Mouse (Mus musculus) G1E-ER4 (cell line): Measurements from ENCODE around the gene Fkbp6. TPM values are rescaled to one million over a fixed set of nuclear protein-coding genes. Genes with fewer than 3 reads are reported as not detected.

Source experiments
- GATA1 ChIP-seq: IDR thresholded peaks from one replicate; pipeline ENCODE4 v1.8.0; 2012; ENCODE audit warnings: low read length, inconsistent platforms
- polyA plus RNA-seq: library from polyadenylated mRNA; stranded (reverse); fragments of >175 nt; gene quantifications from 2 replicates; pipeline ENCODE4 v1.2.3, GENCODE M21; 2012

Fkbp6 gene
- polyA plus RNA-seq, 1 experiment: not detected

GRCm38 (mm10) chr5:135306321-135306965 lies 43.4 kb downstream of the Fkbp6 start:
- TF ChIP-seq GATA1: no peak

DNA sequence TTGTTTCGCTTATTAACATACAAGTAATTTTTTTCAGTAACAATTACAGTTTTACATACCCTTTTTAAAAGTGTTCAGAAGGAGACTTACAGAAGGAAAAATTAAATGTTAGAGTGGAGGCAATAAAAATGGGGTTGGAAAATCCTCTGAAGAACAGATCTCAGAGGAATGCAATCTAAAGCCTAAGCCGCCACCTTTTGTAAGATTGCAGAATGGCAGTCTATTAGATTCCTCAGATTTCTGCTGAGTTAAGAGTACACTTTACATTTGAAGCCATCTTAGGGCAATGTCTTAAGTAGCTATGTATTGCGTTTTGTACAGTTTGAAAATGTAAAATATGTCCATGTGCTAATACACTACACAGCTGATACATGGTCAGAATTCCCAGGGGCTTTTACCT lies 47.4 kb downstream of the Fkbp6 start:
- no peak for TF ChIP-seq GATA1

DNA sequence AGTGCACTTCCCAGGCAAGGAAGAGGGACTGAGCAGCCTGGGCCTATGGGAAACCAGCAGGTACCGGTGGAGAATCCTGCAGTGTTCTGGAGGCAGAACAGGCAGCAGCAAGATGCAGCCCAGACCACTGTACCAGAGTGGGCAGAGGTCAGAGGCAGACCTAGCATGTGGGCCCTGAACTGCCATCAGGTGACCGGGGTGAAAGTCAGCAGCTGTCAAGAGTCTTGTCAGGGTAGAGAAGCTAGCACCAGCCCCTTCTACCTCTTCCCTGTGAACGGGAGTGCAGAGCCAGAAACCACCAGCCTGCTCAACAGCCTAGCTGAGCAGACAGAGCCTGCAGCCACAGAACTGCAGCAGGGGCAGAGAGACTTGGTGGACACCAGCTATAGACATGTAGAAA lies 47.9 kb downstream of the Fkbp6 start:
- TF ChIP-seq GATA1: no peak

- no peak for TF ChIP-seq GATA1
Observed at GRCm38 (mm10) chr5:135292001-135292400, 57.8 kb downstream of the Fkbp6 start.

GRCm38 (mm10) chr5:135291193-135291592 lies 58.7 kb downstream of the Fkbp6 start:
- no peak for TF ChIP-seq GATA1

GRCm38 (mm10) chr5:135290703-135291102 lies 59.1 kb downstream of the Fkbp6 start:
- TF ChIP-seq GATA1: no peak

DNA sequence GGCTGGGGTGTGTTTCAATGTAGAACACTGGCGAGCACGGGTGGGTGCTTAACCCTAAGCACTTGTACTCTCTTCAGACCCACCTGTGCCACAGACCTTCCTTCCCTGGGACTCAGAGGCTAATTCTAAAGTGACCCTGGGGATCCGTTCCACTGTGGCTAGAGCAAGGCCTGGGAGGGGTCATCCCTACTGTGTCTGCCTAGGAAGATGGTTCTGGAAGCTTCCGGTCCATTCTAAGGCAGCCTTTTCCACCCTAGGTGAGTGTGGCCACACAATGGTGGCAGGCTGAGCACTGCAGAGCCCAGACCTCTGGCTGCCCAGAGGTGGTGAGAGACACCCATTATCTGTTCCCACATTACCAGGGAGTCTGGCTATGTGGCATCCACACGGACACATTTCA lies 62.9 kb downstream of the Fkbp6 start:
- no peak for TF ChIP-seq GATA1

DNA sequence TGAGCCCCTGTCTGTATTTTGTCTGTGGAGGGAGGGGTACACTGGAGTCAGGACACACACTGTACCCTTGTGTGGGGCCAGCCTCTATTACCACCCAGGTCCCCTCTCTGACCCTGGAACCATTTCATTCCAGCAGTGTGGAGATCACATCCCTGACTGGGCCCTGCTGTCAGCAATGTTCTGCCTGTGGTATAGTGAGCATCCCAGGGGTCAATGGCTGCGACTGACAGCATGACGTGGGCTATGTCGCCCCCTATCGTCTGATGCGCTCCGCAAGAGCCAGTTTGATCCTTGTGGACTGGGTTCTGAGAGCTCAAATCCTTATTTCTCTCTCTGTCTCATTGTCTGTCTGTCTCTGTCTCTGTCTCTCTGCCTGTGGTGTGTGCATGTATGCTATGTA lies 63.7 kb downstream of the Fkbp6 start:
- no peak for TF ChIP-seq GATA1

DNA sequence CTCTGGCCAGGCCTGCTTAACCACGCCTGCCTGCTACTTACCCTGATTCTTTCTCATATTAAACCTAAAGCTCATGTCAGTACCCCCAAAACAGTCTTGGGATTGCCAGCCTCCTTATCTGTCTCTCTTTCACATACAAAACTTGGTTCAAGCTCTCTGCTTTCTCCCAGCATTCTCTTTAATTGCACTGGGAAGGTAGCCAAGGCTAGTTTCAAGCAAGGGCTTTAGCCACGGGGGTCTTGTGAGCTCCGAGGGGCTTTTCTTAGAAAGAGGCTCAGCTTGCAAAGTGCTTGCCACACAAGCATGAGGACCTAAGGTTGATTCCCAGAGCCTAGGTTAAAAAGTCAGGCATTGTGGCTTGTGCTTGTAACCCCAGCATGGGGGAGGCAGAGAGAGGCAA lies 64.6 kb downstream of the Fkbp6 start:
- TF ChIP-seq GATA1: no peak

DNA sequence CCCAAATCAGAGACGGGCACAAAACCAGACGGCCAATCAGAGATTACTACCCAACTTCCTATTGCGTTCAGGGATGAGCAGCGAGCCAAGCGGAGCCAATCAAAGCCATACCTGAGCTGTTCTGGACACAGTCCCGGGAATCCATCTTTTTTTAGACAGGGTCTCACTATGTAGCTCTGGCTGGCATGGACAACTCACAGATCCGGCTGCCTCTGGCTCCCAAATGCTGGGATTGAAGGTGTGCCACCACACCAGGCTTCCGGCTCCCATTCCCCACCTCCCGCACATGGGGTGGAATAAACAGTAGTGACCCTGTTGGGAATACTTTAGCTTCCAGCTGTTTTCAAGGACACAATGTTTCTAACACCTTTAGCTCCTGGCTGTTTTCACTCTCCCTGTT lies 69.6 kb downstream of the Fkbp6 start:
- no peak for TF ChIP-seq GATA1

DNA sequence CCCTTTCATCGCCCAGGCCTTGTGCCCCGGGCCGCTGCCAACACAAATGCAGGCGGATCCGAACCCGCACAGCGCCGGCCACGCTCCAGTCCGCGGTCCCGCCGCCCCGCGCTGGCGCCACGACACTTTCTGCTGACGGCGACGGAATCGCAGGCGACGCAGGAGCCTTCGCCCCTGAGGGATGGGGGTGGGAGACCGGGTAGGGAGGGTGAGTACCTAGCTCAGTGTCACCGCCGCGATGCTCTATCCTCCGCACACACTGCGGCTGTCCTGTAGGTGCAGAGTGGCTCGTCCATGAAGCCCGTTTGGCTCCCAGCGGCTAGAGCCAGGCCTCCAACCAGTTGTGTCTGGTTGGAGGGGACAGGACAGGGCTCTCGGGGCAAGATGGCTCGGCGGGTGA lies 73.2 kb downstream of the Fkbp6 start:
- no peak for TF ChIP-seq GATA1

DNA sequence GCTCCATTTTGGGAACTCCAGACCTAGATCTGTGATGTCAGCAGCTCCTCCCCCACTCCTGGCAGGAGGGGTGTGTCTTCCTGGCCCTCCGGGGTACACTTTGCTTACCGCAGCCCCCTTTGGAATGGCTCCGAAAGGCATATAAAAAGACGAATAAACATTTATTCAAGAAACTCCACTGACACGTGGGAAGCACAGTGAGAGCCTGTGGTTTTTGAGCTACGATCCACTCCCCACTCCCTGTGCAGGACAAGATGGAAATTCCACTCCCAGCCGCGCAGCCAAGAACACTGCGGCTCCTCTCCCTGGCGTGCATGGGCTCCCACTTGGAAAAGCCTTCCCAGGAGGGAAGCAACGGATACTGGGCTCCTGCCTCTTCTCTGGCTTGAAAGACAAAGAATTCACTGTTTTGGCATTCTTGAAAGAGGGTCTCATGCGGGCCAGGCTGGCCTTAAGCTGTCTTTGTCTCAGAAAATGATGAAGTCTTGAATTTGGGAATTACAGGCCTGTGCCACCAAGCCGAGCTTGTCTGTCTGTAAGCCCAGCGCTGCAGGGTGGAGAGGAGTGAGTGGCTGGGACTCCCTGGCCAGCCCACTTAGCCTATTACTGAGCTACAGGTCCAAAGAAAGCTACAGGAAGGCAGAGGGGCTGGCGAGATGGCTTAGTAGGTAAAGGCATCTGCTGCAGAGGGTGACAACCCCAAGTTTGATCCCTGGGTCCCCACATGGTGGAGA lies 75.0 kb downstream of the Fkbp6 start:
- TF ChIP-seq GATA1: no peak

GRCm38 (mm10) chr5:135271563-135272165 lies 78.2 kb downstream of the Fkbp6 start:
- TF ChIP-seq GATA1: no peak

- no peak for TF ChIP-seq GATA1
Observed at GRCm38 (mm10) chr5:135270361-135270760, 79.5 kb downstream of the Fkbp6 start.

- no peak for TF ChIP-seq GATA1
Observed at GRCm38 (mm10) chr5:135269451-135269850, 80.4 kb downstream of the Fkbp6 start.

DNA sequence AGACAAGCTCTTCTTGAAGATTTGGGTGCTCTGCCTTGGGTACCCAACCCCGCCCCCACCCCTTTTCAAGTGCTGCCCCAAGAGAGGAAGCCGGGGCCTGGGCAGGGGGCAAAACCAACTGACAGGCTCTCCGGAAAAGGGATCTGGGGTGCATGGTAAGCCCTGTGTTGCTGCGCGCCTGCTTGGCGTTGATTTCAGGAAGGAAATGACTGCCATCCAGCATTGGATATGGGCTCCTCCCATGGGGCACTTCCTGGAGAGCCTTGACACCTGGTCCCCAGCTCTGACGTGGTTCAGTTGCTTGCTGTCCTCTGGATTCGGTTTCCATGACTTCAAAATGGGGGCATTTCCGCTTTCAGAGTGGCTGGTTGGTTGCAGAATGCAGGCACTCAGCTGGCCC lies 85.3 kb downstream of the Fkbp6 start:
- TF ChIP-seq GATA1: no peak
